Mouse (Mus musculus): ENCODE data around the gene Zfp654. TPM values are rescaled to one million over a fixed set of nuclear protein-coding genes. Genes with fewer than 3 reads are reported as not detected.
"Not testable (repeated sequence)": the region's sequence is repeated elsewhere in the genome, so short reads cannot be mapped to it uniquely, and the experiment has no call there.

Zfp654 gene
- 10 to 100 TPM in 1 of 2 experiments, 1 to 10 TPM in 1; 9.6 to 10.9 TPM for total RNA-seq (2021)

DNA sequence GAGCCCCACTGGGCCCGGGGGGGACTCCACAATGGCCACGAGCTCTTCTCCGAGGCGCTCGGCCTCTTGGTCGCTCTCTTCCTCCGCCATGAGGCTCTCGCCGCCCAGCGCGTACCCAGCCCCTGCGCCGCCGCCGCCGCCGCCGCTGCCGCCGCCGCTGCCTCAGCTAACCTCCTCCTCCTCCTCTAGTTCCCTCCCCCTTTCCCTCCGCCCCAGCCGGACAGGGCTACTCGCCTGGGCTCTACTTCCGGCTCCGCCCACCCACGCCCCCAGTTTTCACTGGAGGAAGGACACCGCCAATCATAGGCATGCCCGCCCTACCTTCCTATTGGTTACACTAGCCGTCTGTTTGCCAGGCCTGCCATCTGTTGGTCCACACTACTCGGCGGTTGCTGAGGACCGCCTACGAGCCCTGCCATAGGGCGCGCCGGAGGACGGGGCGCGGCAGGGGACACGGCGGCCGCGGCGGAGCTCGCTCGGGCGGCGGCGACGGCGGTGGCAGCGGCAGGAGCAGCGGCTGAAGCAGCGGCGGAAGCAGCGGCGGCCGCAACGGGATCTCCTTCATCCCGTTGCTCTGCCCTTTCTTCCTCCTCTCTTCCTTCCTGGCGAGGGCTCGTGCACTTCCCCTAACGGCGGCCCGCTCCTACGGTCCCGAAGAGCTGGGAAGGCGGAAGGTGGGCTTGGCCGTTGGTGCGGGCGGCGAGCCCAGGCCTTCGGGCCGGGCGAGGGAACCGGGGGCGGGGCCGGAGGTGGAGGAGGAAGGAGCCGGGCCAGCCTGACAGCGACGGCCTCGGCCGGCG, at the start of gene Zfp654, which contains the start of gene Cggbp1:
TSS of gene Zfp654 (minus strand) at position 90 of the 800 bp plus-strand sequence.
TSS of gene Cggbp1 (plus strand) at position 434 of the 800 bp plus-strand sequence.
- peak; percentile 99 to 100 for DNase-seq
- intact Hi-C loops (cut with DNase I) = loop anchor here (1.0 to 10.0 kb wide), 4 partner anchors 21 to 1997 kb away; partner anchors contain the start of genes 4930453N24Rik and Pros1

DNA sequence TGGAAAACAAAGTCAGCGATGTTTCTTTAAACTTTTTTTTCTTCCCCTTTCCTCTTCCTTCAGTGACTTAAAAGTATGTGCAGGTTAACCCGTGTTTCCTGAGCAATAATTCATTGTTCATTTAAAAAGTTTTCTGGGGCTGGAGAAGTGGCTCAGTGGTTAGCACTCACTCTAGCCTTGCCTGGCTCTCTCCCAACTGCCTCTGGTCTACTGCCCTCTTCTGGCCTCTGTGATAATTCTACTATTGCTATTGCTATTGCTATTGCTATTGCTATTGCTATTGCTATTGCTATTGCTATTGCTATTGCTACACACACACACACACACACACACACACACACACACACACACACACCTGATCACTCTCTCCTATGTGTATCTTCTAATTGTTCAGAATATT, 47.6 kb upstream of the Zfp654 start:
- DNase-seq = peak in 1 of 2 experiments; percentile 10
- intact Hi-C loops (cut with DNase I) = no loop called here

DNA sequence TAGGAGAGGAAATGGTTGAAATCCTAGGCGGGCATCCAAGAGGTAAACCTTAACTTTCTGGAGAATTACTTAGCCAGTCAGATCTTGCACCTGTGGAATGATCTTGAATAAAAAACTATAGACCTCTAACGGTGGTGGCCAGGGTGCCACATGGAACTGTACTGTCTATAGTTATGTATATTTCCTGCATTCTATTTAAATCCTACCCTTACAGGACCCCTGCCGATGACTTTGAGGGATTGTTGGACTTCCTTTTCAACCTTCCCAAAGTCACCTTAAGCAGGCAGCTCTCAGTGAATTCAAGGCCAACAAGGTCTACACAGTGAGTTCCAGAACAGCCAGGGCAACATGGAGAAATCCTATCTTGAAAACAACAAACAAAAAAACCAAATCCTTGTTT, 38.0 kb upstream of the Zfp654 start:
- intact Hi-C loops (cut with DNase I) = no loop called here
- no peak for DNase-seq

DNA sequence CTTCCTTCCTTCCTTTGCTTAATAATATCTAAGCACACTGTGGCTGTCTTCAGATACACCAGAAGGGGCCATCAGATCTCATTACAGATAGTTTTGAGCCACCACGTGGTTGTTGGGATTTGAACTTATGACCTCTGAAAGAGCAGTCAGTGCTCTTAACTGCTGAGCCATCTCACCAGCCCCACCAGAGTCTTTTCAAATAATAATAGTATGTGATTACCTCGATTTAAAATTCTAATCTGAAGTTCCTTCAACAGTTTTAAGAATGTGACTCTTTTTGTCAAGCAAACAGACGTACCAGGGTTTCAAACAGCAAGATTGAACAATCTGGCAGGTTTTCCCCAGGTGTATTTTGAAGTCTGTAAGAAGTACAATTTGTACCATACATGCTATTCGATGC, 34.1 kb upstream of the Zfp654 start:
- intact Hi-C loops (cut with DNase I) = no loop called here
- no peak for DNase-seq

DNA sequence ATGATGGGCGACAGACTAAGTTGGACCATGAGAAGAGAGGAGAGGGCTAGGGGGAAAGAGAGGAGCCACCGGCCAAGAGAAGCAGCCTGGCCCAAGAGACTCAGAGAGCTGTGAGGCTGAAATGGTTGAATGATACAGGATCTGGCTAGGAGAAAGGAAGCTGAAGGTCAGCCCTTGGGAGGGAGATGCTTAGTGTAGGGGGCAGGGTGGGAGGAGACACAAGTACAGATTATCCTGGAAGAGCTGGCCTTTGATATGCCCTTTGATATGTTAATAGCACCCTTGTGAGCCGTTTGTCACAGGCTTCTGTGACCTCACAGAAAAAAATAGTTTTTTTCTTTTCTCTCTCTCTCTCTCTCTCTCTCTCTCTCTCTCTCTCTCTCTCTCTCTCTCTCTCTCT, 33.7 kb upstream of the Zfp654 start:
- intact Hi-C loops (cut with DNase I) = no loop called here
- no peak for DNase-seq

DNA sequence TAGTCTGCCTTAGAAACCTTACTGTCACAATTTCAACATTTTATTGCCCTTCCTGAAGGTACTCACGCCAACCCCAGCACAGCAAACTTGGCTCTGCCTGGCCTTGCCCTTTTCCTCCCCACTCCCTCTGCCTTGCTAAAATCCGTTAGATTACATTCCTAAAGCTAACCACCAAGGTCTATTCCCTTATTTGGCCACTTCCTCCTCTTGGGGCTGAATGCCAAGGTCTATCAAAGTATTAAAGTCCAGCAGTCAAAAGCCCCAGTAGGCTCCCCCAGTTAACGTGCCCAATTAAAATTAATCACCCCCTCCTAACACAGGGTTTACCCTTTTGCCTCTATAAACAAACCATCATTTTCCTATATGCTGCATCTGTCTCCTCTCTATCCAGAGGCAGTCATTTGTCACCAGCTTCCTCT, 33.0 kb upstream of the Zfp654 start:
- intact Hi-C loops (cut with DNase I) = no loop called here
- DNase-seq = no peak

DNA sequence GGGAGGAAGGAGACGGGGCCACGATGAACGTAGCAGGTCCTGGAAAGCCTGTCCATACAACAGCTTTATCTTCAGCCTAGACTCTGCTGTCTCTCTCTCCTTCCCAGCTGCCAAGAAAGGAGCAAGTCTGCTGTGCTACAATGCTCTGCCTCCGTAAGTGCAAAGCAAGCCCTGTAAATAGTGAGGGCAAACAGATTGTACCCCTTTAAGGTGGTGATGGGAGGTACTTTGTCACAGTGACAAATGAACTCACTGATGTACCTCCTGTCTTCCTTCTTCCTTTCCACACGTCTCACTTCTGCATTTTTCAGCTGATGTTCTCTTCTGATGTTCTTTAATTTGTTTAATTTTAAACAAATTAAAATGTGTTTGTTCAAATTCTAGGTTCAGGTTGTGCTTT, 32.4 kb upstream of the Zfp654 start:
- intact Hi-C loops (cut with DNase I) = no loop called here

DNA sequence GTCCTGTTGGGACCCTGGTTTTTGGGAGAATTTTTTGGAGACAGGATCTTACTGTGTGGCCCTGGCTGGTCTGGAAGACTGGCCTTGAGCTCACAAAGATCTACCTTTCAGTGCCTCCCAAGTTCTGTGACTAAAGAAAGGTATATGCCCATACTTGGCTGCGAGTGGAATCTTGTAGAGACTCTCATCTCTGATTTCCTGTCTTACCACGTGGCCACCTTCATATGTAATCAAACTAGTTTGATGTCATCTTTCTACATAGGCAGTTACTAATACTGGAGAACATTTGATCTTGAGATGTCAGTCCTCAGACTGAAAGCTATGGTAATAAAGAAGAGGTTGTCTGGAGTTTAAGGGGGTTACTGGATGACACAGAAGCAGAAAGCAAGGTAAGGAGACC, 30.0 kb upstream of the Zfp654 start:
- DNase-seq = no peak
- intact Hi-C loops (cut with DNase I) = no loop called here

More for the DNA sequence above, 32.4 kb upstream of the Zfp654 start:
- no peak for DNase-seq

DNA sequence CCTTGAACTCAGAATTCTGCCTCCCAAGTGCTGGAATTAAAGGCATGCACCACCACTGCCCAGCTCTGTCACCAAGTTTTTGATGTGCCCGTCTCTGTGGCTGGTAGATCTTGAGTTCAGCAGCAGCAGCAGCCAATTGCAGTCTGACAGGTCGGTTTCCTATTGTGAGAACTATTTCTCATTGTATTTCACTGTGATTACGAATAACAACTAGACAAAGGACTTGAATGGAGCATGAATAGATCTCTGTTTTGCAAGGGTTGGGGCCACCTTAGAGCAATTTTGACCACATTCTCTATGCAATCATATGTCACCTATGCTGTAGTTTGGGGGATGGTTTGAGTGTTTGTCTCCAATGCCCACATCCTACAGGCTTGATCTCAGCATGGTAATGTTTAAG, 29.5 kb upstream of the Zfp654 start:
- DNase-seq = no peak
- intact Hi-C loops (cut with DNase I) = no loop called here

DNA sequence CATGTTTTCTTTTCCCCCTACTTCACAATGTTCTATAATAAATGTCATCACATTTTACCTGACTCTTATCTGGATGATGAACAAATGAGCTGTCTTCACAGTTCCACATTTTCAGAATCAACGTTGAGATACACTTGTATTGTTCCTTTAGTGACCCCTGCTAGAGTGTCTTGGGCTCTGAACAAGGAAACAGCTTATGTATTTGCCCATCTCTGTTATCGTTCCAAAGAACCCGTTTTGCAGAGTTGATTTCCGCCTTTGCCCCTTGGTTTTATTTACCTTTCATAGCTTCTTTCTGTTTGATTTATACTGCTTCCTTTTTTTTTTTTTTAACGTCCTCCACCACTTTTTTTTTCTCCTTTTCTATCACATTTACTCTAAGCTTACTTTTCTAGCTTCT, 28.3 kb upstream of the Zfp654 start:
- no peak for DNase-seq
- intact Hi-C loops (cut with DNase I) = no loop called here

DNA sequence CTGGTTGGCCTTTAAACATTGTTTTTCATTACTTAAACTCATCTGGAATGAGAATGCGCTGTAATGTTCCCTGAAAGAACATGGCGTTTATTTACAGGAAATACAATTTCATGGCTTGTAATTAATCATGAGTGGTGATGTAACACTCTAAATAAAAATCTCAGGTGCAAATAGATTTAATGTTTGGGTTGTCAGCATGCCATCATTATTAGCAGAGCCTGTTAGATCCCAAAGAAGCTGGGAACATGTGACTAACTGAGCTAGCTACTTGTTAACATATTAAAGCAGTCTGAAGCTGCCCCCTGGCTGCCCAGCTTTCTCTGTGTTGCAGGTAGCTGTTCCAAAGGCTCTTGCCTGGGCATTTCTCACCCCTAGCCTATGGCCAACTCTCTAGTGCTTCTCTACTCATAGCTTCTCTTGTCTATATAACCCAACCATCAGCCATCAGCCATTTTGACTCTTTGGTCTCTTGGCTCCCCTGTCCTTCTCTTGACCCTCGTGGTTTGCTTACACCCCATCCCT, 27.2 kb upstream of the Zfp654 start:
- intact Hi-C loops (cut with DNase I) = no loop called here
- DNase-seq = no peak

DNA sequence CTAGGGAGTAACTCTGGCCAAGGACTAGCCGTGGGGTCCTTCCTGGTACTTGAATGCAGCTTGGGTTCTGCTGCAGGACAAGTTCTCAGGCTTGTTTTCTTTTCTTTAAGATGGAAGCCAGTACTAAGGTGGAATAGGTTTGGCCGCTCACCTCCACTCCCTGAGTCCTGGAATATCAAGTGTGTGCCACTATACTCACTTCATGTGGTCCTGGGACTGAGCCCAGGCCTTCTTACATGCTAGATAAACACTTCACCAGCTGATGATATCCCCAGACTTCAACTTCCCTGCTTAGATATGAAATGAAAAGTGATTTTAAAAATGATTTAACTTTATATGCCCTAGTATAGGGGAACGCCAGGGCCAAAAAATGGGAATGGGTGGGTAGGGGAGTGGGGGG, 25.9 kb upstream of the Zfp654 start:
- intact Hi-C loops (cut with DNase I) = no loop called here
- no peak for DNase-seq

DNA sequence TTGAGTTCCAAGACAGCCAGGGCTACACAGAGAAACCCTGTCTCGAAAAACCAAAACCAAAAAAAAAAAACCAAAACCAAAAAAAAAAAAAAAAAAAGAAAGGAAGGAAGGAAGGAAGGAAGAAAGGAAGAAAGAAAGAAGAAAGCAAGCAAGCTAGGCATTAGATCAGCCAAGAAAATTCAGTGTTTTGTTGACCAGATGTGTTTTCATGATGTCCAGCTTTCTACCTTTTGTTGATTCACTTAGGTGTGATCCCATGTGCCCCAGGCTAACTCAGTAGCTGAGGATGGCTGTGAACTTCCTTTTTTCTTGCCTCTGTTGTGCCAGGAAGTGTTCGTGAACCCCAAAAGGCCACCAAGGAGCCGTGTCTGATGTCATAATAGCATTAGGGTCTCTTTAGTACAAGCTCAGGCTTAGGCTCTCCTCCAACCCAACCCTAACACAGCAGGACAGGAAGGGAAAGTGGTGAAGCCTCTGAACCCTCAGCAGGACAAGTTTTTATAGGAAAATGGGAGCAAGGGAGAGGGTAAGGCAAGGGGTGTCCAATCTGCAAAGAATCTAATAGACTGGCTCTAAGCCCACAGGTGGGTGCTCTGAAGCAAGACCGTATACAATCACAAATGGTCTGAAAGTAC, 25.3 kb upstream of the Zfp654 start:
- DNase-seq = no peak
- intact Hi-C loops (cut with DNase I) = no loop called here

DNA sequence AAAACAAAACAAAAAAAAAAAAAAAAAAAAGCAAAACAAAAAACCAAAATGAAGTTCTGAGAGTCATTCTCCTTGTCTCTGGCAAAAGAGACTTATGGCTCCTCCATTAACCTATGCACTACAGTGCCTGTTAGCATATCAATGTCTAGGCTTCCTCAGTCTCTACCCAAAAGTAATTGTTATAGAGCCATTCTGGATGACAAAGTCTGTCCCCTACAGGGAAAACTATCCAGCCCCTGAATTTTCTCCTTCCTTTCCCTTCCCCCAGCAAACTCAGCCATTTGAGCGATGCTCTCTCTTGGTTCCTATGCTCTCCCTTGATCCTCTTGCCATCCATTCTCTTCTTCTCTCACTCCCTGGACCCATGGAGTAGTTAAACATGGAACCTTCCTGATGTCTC, 24.4 kb upstream of the Zfp654 start:
- intact Hi-C loops (cut with DNase I) = no loop called here
- no peak for DNase-seq

DNA sequence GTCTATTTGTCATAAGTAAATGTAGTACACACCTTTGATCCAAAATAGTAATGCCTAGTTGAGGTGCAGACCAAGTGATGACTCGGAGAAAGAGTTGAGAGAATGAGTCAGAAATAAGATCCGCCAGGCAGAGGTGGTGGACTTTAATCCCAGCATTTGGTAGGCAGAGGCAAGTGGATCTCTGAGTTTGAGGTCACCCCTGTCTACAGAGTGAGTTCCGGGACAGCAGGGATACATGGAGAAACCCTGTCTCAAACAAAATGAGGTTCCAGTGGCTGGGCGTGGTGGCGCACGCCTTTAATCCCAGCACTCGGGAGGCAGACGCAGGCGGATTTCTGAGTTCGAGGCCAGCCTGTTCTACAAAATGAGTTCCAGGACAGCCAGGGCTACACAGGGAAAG, 23.9 kb upstream of the Zfp654 start:
- no peak for DNase-seq
- intact Hi-C loops (cut with DNase I) = no loop called here

DNA sequence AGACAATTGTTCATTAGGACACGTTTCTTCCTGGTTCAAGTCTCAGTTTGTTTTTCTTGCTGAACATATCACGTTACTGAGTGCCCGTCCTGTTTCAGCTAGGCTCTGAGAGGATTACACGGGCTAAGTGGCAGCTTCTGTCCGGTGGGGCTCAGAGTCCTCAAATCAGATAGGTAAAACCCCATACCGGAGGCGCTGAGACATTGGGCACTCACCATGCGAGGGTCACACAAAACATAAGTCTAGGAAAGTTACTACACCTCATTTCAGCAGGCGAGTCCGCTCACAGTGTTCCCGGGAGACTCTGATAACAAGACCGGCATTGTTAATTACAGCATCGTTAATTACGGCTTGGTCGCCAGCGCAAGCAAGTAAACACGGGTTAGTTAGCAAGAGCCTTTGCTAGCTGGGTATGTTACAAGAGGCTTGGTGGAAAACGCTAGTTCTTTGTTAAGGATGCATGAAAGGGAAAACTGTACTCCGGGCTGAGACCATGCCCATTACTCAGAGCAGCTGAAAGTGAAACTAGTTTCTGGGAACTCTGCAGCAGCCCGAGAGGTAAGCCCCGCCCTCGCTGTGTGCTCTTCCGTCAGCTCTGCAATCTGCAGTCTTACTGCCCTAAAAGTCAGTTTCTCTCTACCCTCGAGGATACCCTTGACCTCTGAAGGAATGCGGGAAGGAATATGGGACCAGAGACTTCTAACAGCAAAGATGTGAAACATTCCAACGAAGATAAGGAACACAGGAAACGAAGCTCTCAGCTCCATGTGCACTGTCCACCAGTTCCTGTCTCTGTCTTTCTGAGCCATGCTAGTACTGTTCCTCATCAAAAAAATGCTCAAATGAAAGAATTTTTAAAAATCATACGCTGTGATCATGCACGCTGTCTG, 22.2 kb upstream of the Zfp654 start:
- peak; percentile 69 to 80 for DNase-seq
- intact Hi-C loops (cut with DNase I) = loop anchor here (2.0 kb wide), 1 partner anchor 103 kb away; the partner anchor contains the start of gene 4930453N24Rik

DNA sequence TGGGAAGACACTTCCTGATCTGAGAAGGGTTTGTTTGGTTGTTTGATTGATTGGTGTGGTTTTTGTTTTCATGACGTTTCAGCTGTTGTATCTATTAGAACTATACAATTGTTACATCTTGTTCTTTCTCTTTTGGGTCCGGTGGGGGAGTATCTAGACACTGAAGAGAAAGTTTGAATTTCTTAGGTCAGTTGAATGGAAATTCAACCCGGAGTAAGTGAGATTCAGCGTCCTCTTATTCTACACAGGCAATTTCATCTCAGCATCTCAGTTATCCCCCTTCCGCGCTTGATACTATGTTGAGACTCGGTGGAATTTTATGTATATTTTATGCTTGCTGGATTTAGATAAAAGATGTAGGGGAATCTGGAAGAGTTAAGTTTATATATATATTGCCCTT, 21.4 kb upstream of the Zfp654 start:
- DNase-seq = no peak
- intact Hi-C loops (cut with DNase I) = loop anchor here (1.0 to 2.0 kb wide), 2 partner anchors 21 to 102 kb away; partner anchors contain the start of gene 4930453N24Rik

DNA sequence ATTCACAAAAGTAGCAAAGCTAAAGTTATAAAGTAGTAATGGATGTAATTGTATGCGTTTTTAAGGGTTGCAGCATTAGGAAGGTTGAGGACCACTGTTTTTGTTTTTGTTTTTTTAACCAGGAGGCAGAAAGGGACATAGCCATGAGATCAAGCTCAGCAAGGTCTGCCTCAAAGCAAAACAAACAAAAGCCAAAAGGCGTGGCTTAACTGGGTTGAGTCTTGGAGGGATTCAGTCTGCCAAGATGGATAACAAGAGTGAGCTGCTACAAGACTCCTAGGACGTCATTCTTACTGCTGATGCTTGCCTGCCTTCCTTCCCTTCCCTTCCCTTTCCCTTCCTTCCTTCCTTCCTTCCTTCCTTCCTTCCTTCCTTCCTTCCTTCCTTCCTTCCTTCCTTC, 20.8 kb upstream of the Zfp654 start:
- DNase-seq = peak in 1 of 2 experiments; percentile 14
- intact Hi-C loops (cut with DNase I) = loop anchor here (1.0 to 2.0 kb wide), 2 partner anchors 20 to 101 kb away; partner anchors contain the start of gene 4930453N24Rik

DNA sequence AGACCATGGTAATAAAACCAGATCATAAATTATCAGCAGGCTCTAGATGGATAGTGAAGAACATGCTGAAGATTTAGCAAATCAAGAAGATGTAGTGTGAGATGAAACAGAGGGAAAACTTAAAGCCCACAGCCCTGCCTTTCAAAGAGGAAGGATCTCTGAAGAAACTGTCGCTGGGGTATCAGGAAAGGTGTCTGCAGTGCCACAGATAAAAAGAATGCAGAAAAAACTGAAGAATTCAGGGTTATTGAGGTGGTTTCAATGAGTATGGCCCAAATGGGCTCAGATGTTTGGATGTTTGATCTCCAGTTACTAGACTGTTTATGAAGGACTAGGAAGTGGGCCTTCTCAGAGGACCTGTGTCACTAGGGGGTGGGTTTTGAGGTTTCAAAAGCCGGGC, 18.2 kb upstream of the Zfp654 start:
- intact Hi-C loops (cut with DNase I) = no loop called here
- no peak for DNase-seq

DNA sequence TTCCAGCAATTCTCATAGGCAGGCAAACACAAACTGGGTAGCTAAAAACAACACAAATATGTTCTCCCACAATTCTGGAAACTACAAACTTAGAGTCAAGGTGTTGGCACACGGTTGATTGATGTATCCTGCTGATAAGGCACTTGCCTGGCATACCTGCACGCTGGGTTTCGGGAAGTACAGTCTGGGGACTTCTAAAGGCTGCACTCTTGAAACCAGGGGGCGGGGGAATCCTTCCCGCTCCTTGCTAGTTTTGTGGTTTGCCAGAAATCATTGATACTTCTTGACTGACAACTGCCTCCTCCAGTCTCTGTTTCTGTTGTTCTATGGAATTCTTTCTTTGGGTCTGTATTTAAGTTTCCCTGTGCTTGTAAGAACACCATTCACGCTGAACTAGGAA, 17.2 kb upstream of the Zfp654 start:
- intact Hi-C loops (cut with DNase I) = no loop called here
- DNase-seq = no peak

DNA sequence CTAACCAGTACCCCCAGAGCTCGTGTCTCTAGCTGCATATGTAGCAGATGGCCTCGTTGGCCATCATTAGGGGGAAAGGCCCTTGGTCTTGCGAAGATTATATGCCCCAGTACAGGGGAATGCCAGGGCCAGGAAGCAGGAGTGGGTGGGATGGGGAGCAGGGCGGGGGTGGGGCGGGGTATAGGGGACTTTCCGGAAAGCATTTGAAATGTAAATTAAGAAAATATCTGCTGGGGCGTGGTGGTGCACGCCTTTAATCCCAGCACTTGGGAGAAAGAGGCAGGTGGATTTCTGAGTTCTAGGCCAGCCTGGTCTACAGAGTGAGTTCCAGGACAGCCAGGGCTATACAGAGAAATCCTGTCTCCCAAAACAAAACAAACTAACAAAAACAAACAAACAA, 14.4 kb upstream of the Zfp654 start:
- DNase-seq; intact Hi-C loops (cut with DNase I): not testable (repeated sequence)
